Mouse (Mus musculus): ENCODE measurements at regions not wholly inside any gene's neighbourhood (a gene's known extent, or its start where the extent isn't known, plus 50 kb on each side); places are given as distances from the start of the nearest gene placed in this dataset.
"Not testable (repeated sequence)": the region's sequence is repeated elsewhere in the genome, so short reads cannot be mapped to it uniquely, and the experiment has no call there.

DNA sequence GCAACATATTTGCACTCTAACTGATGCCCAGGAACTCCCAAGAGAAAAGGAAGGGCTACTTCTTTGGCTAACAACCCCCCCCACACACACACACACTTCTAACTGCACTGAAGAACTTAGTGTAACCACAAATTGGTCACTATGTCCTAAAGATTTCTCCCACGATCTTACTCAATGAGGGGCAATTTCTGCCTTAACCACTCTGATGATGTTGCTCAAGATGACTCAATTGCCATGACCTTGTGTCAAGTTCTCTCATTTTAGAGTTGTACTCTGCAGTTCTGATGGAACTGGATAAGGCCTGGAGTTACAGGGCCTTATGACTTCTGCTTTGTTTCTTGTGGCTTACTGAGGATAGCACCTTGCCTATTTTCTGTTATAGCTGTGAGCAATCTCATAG, 81.7 kb downstream of the Sem1 start:
- peak; percentile 20 for DNase-seq

DNA sequence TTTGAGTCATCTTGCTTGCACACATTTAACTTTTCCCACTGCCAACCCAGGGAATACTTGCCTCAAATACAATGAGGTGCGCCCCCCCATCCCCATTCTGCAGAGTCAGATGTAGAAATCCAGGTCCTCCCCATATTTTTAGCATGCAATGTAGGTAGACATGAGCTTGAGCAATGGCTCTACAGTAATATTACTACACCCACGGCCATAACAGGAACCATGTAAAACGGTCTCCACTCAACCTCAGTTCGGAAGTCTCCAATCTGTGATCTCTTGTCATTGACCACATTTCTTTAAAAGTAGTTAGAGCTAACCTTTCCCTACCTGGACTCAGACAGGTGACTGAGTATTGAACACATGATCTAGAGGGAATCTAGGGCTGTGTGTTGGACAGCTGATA, 82.1 kb downstream of the Sem1 start:
- DNase-seq: no peak

DNA sequence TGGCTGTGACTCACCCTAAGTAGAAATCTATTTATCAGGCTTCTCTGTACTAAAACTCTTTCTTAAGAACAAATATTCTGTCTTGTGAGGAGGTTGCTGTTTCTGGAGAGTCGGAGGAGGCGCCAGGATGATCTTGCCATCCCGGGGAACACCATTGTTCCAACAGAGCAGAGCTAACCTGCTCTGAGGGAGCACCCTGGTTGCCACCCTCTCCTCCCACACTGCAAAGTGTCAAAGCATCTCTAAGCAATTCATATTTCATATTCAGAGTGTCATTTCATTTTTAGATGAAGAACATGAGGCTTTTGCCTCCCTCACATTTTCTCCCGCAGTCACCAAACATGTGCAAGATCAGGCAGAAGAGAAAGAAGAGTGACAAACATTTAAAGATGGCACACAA, 90.3 kb downstream of the Sem1 start:
- no peak for DNase-seq

DNA sequence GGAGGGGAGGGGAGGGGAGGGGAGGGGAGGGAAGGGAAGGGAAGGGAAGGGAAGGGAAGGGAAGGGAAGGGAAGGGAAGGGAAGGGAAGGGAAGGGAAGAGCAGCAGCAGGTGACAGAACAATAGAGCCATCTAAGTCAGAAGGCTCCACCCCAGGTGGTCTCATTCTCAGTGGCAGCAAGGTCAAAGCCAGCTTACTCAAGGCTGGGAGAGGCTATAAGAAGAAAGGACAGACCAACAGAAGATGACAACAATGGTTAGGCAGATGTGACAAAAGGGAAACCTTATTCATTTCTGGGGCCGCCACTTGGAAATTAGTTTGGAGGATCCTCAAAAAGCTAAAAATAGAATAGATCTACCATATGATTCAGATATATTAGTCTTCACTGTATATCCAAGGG, 96.9 kb downstream of the Sem1 start:
- DNase-seq: not testable (repeated sequence)

DNA sequence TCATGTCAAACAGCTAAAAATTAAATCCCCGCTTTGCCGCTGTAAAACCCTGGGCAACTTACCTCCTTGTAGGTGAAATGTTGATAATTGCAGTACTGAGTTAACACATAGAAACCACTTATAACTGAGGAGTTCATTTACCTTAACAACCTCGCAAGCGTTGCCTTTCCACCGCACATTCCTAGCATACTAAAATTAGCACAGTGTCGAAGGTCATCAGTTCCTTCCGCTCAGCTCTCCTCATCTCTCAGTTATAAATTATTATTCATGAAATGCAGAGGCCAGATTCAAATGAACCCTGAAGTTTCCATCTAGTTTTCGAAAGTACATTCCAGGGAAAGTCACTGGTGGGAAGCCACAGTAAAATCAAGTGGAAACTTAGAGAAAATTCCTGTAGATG, 108.1 kb downstream of the Sem1 start:
- no peak for DNase-seq

DNA sequence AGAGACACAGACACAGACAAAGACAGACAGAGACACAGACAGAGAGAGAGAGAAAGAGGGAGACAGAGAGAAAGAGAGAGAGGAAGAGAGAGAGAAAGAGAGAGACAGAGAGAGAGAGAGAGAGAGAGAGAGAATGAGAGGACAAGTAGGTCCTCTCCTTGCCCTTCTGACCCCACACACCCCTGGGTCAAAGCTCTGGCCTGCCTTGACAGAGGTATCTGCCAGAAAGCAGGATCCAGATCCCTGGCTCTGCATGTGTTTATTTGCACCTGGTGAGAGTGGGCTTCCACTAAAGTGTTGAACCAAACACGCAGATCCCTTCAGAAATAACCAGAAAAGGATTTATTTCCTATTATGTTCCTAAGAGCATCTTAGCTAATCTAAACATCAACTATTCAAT, 110.9 kb downstream of the Sem1 start:
- no peak for DNase-seq

DNA sequence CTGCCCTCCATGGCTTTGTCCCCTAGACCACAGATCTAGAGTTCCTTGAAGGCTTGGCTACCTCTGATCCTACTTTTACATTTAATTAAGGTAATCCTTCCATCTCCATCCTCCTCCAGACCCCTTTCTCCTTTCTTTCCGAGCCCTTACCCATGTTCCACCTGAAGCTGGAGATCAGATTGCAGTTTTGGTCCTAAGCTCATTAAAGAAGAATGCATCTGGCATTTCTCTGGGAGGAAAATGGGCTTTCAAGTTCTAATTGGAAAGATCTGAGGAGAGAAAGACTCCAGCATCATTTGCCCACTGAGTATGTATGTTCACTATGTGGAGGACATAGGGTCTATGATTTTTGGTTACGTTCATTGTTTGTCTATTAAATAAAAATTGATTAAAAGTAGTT, 112.2 kb downstream of the Sem1 start:
- no peak for DNase-seq

DNA sequence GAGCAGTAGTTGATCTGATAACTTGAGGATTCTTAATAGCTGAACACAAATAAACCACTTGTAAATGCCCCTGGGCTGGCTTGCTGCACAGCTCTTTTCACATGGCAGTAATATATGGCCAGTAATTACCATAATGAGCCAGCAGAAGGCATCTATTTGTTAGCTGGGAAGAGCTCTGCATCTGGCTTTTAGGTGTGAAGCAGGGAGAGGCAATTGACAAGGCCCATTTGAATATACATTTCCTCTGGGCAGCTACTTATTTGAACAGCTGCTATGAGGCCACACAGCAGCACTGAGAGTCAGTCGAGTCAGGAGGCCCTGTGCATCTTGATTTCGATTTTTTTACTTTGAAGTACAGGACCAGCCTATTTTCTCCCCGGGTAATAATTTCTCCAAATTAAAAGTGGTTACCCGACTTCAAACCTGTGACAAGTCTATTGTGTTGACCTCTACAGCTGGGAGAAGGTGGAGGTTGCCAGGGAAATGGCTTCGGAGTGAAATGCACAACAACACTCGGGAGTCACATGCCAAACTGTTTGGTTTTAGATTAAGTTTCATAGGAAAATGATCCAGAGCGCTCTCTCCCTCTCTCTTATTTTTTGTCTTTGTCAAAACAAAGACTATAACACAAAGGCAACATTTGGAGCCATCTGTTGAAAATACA, 114.5 kb downstream of the Sem1 start:
- no peak for DNase-seq

DNA sequence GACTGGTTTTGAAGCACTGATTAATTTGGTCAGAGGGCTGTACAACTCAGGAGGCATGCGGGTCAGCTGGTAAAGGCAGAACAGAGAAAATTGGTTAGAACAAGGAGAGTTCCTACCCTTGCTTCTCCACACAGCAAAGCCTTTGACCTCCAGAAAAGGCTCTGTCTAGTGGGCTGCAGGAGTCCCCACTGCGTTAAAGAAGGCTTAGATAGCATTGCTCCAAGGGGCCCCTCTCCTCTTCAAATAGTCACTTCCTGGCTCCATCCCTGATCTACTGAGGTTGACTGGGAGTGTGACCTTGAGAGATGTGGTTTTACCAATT, 118.6 kb downstream of the Sem1 start:
- no peak for DNase-seq

DNA sequence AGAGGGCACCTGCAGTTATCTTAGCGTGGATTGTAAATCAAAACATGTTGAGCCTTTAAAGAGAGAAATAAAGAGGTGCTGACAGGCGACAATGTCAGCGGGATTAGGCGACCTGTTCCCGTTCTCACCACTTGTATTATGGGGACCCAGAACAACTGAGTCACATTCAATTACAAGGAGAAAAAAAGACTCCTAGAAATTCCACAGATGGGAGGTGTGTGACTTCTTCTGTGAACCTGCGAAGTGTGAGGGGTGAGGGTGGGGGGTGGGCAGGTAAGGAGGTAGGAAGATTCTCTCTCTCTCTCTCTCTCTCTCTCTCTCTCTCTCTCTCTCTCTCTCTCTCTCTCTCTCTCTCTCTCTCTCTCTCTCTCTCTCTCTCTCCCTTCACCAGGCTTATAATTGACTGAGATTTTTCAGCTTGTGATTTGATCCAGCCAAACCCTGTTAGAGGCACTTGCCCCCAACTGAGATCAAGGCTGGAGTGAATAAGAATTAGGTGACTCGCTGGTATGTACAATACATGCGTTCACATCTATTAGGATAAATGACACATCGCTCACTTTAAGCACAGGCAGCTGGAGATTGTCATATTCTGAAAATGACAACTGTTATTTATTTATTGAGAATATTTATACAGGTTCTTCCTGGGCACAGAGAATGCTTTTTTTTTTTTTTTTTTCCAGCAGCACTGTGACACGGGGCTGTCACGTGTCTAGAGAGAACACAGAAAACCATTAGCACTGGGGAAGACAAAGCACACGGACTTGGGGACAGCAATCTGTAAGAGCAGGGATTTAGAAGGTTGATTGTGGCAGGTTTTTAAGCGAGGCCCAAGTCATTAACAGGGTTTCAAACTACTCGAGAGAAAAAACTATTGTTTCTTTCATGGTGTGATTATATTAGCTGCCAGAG, 119.2 kb downstream of the Sem1 start:
- DNase-seq: no peak

DNA sequence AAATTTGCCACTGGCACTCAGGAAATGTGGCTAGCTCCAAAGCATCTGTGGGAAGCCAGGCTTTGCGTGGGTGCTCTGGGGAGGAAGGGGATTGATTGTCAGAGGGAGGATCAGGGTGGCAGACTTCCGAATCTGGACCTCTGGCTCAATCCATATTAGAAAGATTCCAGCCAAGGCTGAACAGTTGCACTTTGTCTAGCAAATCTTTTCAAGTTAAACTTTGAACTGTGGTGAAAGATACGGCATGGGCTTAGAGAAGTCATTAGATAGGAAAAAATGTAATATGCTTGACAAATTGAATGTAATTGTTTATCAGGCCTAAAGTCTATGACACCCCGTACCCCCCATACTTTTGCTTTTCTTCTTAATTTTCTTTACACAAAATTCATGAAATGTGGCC, 120.7 kb downstream of the Sem1 start:
- no peak for DNase-seq

DNA sequence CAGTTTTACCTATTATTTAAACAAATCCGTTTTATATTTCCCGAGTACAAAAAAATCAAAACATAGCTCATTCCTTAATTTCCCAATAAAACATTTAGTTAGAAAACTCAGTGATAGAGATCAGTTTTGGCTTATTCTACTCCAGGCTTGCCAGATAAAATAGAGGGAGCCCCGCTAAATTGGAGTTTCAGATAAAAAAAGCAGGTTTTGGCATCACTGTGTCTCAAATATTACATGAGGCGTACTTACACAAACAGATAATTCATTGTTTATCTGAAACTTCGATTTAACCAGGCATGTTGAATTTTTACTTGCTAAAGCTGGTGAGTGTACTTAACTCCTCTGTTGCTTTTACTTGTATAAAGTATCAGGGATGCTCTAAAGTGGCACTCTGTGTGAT, 121.5 kb downstream of the Sem1 start:
- DNase-seq: no peak

DNA sequence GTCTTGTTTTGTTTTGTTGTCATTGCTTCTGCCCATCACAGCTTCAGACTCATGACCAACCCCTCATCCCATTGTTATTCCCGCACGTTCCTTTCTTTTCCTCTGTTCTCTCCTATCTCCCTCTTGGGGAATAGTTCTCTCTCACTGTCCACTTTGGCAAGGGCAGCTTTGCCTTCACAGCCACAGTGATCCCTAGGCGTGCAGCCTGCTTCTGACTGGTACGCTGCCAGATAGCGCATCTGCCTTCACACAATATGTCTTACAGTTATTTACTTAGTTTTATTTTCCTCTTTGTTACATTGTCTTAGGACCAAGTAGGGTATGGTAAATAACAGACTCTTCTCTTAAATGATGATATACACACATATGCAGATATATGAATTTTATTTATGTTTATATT, 122.9 kb downstream of the Sem1 start:
- DNase-seq: no peak

DNA sequence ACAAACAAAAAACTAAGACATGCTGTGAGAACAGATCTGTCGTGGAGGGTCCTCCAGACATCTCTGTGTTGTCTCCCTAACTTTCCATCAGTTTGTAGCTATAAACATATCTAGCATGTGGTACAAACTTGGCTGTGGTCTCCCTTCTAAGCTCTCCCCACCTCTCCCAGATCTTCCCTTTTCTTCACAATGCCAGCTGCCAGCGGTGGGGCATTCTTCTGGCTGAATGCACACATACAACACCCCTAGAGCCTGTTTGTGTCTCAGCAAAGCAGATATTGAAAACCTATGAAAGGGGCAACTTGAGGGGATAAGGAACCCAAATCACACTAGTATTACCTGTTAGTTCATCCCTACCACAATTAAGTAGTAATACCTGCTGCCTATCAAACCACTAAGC, 124.1 kb downstream of the Sem1 start:
- DNase-seq: no peak

DNA sequence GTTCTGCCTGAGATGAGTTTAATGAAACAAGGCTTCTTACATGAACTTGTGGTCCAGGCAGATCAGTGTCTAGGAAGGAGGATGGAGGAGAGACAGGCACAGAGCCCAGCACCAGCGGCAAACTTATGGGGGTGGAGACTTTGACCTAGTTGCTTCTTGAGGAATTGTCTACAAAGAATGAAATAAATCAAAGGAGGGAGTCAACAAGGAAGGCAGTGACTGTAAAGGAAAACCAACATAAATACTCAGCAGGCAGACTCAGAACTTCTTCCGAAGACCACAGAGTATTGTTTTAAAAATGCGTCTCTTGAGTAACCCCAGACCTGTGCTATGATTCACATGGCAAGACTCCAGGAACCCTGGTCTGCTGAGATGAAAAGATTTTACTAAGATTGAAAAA, 143.6 kb downstream of the Sem1 start:
- no peak for DNase-seq

DNA sequence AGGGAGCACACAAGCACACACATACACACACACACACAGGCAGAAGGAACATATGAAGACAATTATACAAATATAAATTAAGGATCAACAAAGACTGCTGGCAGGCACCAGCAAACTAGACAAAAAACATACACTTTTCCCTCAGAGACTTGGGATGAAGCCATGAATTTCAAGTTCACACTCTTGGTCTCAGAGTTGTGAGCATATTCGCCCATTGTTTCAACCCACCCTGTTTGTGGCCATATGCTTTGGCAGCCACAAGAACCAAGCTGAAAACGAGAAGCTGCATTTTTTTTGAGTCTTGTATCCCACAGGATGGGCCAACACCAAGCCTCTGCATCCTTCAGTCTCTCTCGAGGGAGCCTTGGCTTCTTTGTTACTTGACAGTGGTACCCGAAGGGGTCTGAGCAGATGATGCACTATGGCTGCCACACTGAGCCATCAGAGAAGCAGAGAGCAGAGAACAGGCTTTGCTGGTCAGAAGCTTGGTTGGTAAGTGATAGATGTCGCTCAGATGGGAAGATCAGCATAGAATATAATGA, 144.1 kb downstream of the Sem1 start:
- DNase-seq: no peak

DNA sequence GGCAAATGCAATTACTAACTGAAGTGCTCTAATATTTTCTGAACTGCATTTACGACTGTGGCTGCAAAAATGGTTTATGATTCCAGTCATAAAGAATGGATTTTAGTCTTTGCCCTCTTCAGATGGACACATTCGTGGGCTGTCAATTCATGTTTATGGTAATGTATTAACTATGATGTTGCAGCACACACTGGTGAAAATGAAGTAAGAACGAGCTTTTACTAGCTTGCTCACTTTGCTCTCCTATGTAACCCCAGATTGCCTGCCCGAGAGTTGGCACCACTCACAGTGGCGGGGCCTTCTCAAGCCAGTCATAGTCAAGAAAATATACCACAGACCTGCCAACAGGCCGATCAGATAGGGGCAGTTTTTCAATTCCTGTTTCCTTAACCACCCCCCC, 145.3 kb downstream of the Sem1 start:
- no peak for DNase-seq

DNA sequence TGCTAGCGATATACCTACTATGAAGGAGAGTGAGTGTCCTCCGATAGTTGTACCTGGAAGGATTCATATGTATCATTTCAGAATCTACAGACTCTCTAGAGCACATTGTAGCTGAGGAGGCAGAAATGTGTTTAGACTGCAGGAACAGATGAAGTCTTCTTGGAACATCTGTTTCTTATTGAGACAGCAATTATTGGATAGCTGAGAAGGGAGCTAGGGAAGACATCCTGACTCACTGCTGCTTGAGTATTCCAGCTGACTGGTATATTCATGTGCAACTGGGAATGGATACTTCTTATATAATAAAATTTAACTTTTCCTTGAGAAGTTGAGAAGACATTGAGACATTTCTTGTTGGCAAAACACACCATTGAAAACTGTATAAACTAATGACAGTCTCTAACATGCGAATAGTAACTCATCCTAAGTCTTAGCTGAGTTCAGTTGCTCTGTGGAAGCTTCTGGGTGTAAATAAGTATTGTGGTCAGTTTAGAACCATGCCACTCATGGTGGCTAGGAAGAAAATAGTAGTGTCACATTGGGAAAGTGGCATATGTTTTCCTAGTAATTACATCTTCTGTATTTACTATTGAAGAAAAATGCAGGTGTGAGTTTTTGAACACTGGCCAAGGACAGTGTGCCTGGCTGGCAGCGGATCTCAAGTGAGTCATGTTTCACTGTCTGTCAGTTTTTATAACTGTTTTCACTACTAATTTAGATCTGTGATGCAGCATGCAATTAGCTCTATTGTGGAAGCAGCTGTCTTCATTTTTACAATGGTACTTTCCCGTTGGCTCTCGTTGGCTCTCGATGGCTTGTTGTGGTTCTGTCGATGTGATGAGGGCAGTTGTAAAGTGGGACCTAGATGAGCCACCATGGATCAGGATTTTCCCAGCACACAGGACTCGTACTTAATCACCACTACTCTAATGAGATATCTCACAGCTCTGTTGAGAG, 163.5 kb downstream of the Sem1 start:
- DNase-seq: no peak

DNA sequence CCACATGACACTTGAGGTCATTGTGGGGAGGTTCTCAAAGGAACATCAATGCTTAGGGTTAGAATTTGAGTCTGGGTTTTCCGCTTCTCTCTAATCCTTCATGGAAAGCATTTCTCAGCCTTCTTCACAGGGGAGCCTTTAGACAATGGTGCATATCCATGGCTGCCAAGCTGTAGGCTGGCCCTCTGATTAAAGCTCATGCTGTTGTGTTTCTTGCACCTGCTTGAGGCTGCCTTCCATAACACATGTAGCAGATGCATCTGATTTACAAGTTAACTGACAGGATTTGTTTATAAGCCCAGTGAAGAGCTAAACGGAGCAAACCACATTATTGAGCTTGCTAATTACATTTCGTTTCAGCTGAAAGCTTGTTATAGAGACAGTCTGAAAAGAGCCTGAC, 180.5 kb downstream of the Sem1 start:
- no peak for DNase-seq

DNA sequence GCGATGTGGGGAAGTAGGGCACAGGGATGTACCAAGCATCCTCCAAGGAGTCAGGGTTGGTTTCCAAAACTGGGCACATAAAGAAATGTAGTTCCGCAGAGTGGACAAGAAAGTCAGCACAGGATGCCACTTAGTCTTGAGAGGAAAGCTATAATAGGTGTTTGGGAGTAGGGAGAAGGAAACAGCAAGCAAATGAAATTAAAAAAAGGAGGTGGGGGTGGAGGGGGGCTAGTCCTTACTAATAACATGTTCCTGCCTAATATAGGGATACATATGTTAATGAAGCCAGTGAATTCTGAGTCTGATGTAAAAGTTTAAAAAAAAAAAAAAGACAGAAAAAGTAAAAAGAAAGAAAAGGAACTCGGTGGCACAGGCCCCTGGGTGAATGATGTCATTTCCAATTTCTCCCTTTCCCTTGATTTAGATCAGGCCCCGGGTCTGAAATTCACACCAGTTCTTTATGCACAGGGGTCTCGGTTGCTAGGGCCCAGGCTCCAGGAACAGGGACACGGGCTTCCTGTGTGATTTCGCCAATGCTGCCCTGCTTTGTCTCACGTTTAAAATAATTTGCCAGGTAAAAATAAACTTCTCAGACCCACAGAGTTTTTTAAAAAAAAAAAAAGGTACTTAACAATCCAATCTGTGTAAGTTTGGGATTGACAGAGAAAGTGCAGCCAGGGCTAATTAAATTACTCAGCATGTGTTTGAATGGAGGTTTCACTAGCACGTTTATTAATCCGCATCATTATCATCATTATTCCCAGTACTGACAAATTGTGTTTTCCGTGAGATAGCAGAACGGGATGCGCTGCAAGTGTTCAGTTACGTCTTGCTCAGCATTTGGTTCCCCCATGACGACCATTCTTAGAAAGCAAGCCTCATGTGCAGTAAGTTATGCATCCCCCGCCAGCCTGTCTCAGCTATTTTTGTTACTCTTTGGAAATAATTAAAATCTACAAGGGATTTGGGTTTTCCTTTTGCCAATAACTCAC, 172.8 kb upstream of the Slc25a13 start:
- no peak for DNase-seq

DNA sequence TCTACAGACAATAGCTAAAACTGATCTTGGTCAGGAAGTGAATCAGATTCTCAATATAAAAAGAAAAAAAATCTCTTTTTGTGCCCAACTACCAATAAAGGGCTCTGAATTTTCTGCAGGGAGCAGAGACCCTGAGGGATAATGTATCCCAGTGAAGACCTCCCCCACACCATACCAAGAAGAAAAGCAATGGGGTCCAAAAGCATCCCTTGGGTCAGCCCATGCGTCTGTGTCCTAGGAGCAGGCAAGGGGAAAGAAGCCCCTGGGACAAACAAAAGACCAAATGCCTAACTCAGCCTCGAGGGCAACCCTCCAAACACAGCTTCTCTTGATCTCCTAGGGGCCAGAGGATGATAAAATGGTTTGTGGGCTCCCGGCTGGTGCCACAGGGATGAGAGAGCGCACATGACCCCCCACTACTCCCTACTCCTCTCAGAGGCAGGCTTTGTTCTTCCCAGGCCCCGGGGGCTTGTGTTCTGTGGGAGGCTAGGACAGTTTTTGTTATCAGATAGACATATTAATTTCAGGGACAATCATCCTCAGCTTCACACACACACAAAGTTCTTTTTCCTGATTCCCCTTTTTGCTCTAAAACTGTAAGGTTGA, 172.0 kb upstream of the Slc25a13 start:
- DNase-seq: no peak
